Mouse (Mus musculus) right cerebral cortex, postnatal 14 days (tissue): ENCODE measurements around the gene Tgfb1.
A peak's percentile ranks its signal among the peaks of the same experiment; 100 is the strongest.

Experiments used
- DNase-seq: peaks from one replicate; pipeline ENCODE4 v3.0.0; 2022

Gene Tgfb1

DNA sequence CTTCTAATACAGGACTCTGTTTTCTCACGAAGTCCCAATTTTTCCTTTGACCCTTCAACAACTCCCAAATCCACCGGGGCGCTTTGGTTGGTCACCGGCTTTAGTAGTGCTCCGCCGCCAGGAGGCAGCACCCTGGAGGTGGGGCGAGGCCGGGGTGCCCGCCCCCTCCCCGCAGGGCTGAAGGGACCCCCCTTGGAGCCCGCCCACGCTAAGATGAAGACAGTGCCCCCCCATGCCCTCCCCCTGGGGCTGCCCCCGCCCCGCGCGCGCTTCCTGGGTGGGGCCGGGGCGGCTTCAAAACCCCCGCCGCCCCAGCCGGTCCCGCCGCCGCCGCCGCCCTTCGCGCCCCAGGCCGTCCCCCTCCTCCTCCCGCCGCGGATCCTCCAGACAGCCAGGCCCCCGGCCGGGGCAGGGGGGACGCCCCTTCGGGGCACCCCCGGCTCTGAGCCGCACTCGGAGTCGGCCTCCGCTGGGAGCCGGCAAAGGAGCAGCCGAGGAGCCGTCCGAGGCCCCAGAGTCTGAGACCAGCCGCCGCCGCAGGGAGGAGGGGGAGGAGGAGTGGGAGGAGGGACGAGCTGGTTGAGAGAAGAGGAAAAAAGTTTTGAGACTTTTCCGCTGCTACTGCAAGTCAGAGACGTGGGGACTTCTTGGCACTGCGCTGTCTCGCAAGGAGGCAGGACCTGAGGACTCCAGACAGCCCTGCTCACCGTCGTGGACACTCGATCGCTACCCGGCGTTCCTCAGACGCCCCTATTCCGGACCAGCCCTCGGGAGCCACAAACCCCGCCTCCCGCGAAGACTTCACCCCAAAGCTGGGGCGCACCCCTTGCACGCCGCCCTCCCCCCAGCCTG, at the start of gene Tgfb1:
Tgfb1 (plus strand) TSS at position 323 of the 852 bp plus-strand sequence.
- DNase-seq: no peak

DNA sequence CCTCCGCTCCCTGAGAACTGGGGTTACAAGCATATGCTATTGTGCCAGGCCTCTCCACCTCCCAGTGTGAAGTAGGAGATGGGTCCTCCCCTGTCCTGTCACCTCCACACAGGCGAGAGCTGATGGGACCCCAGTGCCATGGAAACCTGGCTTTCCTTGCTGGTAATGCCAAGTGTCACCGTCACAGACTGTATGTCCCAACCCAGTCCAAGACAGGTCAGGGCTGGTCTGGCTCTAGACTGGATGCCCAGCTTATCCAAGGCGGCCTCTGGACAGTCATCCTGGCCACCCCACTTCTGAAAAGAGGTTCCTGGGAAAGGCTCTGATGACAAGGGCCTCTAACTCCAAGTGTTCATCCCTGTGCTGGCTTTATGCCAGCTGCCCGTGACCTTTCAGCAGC, 49.7 kb upstream of the Tgfb1 start:
- DNase-seq: no peak

DNA sequence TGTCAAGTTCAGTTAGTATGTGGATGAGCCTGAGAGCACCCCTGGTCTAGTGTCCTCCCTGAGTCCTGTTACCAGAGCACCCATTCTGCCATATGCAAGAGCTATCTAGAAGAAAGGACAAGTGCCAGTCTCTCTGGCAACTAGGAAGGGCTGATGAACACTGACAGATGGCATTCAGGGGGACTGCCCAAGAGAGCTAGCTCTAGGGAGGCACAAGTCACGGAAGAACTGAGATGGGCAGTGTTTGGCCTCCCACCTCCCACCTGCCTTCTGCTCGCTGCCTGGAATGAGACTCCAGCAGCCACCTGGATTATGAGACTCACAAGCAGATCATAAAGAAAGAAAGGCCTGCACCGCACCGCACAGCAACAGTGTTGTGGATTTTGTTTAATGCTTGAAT, 47.0 kb upstream of the Tgfb1 start:
- no peak for DNase-seq

DNA sequence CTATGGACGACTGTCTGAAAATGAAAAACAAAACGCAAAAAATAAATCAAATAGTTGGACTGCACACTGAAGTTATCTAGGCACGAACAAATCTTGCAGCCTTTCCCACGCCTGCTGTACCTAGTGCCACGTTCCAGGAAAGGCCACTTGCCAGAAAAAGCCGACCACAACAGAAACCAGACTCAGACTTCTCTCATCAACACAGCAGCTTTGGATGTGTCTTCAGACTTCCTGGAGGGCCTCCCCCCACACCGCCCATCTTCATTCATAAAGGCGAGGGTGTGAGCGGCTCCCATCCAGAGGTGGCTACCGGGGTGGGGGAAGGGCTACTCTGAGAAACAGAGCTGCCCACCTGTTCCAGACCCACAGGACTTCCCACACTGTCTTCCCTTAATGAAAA, 42.7 kb upstream of the Tgfb1 start:
- no peak for DNase-seq

- DNase-seq: no peak
Measured at GRCm38 (mm10) chr7:25644631-25645030, 42.2 kb upstream of the Tgfb1 start.

GRCm38 (mm10) chr7:25645074-25645473, 41.7 kb upstream of the Tgfb1 start:
- DNase-seq: no peak

- DNase-seq: no peak
Measured at GRCm38 (mm10) chr7:25647574-25648123, 39.2 kb upstream of the Tgfb1 start.

DNA sequence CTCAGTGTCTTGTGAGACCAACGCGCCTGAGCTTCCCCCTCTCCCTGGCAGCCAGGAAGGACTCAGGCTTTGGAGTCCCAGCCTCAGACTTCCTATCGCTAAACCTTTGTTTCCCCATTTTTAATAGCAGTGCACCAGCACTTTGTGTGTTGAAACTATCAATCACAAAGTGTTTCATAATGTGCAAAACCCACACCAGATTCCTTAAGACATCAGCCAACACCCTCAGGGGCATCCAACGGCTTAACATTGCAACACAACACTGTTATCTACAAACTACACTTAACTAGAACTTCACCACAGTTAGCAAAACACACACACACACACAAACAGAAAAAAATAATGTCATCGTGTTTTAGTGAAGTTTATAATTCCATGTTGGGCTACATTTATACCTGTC, 37.0 kb upstream of the Tgfb1 start:
- no peak for DNase-seq

DNA sequence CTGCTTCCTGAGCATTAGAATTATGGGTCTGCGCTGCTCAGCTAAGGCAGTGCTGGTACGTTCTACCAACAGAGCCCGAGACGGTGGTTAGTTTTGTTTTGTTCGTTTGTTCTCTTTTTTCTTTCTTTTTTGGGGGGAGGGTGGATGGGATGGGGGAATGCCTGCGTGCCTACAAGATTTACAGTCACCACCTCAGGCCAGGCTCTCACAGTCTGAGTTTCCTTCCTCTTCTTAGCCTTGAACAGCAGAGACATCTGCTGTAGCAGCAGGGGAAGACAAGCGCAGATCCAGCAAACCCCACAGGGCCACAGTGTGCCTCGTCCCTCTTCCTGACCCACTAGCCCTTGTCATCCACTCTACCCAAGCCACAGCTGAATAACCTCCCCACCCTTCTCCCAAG, 35.5 kb upstream of the Tgfb1 start:
- DNase-seq: no peak

DNA sequence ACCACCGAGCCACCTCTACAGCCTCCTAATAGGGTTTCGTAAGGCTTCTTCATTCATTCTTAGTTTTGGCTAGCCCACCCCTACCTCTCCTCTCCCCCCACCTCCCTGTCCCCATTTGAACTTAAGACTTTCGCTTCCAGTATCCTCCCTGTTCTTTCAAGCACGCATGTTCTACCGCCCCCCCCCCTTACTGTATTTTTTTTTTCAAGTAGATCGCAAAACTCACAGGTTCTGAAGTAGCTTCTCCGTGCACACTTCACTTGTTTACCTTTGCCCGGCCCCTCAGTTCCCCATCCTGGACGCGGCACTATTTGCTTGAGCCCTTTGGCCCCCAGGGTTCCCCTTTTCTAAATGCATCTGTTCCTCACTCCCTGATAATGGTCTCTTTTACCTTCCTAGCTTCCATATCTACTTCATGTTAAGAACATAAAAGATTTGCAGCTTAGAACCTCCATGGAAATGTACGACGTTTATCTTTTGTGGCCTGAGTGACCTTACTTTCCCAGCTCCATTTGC, 34.5 kb upstream of the Tgfb1 start:
- DNase-seq: no peak

DNA sequence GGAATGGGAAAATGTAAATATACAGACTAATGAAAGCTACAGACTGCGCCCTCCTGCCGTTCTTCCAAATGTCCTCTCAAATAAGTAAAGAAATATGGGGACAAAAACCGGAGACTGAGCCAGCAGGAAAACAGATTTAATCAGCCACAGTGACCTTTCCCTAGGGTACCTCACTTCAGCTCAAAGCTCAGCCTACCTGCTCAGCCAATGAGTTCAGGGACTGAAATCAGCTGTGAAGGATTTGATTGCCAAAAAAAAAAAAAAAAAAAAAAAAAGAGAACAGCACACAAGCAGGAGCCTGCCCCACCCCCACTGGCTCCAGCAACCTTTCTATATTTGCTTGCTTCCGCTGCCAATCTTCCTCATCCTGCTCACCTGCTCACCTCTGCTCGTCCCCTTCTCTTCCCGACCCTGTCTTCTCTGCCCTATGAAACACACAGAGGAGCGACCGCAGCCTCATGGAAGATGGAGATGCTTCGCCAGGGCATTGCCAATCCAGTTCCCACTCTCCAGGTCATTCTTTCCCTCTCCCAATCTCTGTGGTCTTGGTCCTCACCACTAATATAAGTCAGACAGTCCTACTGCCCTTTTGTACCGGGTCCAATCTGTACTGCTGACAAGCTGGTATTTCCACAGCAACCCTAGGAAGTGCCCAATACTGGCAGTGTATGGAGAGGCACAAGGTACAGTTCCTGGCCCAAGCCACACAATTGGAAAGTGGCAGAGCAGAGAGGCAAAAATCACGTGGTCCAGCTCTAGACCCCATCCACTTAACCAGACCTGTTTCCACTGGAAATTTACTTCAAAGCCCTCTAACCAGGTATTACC, 31.0 kb upstream of the Tgfb1 start:
- no peak for DNase-seq

DNA sequence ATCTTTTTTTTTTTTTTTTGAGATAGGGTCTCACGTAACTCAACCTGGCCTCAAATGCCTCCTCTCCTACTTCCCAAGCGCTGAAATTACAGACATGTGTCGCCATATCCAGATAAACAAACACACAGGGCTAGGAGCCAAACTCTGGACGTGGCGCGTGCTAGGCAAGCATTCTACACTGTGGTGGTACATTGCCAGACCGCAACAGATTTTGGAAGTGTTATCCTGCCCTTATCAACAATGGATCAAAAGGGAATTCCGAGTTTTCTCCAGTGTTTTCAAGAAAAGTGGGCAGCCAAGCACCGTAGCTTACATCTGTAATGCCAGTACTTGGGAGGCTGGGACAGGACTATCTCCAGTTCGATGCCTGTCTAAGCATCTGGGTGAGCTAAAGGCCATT, 29.0 kb upstream of the Tgfb1 start:
- DNase-seq: no peak

DNA sequence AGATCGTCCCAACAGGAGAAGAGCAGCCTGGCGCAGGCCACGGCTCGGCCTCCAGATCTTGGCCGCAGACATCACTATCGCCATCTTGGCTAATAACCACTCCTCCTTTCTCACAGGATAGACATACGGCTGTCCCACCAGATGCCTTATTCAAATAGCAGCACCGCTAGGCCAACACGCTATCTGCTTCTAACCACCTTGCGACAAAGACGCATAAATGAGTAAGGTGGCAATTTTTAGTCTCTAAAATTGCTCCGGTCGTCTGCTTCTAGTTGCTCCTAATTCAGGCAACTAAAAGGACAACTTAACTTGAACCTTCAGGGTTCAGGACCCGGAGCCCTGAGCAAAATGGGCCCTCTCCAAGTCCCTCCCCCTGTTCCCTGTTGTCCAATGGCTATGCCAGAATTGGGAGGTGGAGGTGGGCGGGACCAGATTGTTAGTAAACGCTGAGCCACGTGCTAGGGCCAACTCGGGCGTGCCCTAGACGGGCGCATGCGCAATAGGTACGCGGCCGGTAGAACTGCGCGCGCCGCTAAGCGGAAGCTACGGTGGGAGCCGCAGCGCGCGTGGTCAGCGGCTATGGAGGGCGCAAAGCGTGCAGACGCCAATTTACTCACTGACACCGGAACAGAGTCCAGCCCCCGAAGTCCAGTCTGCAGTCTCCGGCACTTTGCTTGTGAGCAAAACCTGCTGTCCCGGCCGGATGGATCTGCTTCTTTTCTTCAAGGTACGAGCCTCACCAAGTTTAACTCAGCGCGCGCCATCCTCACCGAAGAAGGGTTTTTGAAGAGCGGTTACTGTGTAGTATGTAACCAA, 27.9 kb upstream of the Tgfb1 start, which contains the start of the genes Bckdha and Exosc5:
Bckdha (minus strand) TSS at position 325 of the 816 bp plus-strand sequence.
Exosc5 (plus strand) TSS at position 508 of the 816 bp plus-strand sequence.
- peak; percentile 98 for DNase-seq

DNA sequence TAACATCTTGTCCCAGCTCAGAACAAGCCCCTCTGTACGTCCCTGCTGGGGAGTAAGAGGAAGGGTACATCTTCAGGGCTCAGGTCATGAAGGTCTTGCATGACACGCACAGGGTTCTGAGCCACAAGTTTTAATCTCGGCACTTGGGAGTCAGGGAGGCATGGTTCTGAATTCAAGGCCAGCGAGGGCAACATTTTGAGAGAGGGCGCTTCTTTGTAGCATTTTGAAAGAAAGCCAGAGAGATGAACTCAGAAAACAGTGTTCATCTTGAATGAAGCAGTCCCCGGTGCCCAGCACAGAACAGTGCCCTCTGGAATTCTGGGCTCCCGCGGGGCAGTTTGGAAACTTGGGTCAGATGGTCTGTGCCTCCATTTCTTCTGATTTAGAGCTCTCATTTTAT, 20.4 kb upstream of the Tgfb1 start:
- no peak for DNase-seq

DNA sequence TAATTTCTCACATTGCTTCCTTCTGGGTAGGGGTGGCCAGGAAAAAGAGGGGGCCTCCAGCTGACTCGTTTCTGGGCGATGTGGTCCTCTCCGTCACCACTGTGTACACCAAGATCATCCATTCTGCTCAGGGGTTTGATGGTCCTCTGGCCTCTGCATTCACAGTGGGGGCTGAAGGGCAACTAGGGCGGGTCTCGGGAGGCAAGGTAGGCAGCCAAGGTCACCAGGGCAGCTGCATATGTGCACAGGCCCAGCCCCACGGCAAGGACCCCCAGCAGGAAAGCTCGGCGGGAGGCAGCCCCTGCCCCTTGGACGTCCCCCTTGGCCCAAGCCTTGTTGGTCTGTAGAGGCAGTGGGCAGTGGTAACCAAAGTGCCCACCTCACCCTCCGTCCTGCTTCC, 17.6 kb upstream of the Tgfb1 start:
- no peak for DNase-seq

GRCm38 (mm10) chr7:25669631-25670030, 17.2 kb upstream of the Tgfb1 start:
- no peak for DNase-seq

- no peak for DNase-seq
Measured at GRCm38 (mm10) chr7:25670096-25670495, 16.7 kb upstream of the Tgfb1 start.

DNA sequence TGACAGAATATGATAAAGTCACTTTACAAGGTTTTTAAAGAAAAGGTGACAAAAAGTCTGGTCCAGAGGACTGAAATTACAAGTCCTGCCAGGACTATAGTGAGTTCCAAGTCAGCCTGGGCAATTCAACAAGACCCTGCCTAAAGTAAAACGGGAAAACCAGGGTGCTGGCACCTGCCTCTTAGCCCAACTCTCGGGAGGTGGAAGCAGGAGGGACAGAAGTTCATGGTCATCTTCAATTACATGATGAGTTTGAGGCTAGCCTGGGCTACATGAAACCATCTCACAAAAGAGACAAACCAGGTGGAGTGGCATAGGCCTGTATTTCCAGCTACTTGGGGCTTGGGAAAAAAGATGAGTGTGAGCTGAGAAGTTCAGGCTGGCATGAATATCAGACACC, 15.1 kb upstream of the Tgfb1 start:
- DNase-seq: no peak

DNA sequence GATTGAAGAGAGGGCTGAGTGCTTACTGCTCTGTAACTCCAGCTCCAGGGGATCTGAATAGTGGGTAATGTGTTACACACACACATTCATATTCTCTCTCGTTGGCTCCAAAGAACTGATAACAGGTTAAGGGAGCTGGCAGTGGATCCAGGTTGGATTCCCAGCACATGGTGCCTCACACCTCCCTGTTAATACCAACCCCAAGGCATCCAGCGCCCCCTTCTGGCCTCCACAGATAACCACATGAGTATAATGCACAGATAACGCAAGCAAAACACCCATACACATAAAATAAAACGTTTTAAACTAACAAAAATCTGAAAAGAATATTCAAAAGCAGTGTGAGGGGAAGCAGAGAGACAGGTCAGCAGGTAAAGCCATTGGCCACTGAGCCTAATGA, 14.4 kb upstream of the Tgfb1 start:
- DNase-seq: no peak

DNA sequence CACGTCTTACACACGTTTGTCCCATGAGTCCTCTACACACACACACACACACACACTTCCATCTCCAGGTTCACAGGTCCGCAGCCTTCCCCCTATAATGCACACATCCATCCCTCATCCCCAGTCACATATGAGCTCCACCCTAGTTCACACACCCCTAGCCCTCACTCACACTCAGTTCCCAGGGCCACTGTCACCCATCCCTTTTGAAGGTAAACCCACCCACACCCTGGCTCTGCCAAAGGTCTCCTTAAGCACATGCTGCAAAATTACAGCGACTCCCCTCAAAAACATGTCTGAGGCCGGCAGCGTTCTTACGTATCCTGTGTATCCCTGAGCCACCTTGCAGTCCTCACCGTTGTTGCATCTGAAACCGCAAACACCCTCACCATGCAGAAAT, 12.5 kb upstream of the Tgfb1 start:
- DNase-seq: no peak

DNA sequence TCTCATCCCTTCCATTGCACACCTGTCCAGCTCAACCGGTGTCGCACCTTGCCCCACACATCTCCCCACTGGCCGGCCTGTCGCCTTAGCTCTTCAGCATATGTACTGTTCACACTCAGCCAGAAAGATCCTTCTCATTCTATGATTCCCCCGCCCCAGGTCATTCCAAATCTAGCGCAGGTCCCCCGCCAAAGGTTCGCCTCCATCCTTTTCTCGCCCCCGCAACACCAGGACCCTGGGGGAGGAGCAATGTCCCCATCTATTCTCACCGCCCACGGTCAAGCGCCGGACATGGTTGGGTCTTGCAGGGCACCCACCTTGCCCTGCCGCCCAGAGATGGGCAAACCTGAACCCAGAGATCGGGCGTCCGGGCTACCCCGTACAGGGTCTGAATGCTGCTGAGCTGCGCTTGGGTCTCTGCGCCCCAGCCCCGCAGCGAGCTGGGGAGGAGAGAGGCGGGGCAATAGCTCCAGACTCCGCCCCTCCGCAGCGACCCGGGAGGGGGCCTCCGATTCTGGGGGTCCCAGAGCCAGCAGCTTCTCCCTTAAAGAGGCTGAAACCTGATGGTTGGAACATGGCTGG, 12.0 kb upstream of the Tgfb1 start, which contains the start of gene Tmem91:
Tmem91 (minus strand) TSS at position 448 of the 582 bp plus-strand sequence.
- no peak for DNase-seq

DNA sequence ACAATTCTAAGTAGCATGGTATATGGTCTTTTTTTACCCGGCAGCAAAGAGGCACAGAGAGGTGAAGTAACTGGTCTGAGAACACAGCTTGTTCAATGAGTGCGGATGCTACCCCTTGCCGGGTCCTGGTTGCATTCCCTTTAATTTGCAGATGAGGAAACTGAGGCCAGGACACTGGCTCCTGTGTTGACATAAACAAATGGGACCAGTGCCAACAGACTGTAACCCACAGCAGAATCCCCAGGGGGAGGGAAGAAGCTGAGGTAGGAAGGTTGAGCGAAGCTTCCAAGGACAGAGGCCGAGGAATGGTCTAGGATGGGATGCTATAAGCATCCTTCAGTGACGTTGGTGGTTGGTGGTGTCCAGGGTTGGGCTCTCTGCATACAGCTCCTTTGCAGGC, 11.4 kb upstream of the Tgfb1 start:
- no peak for DNase-seq
